Mouse (Mus musculus) gastrocnemius, postnatal 14 days (tissue): ENCODE measurements around the gene Park7. TPM values are rescaled to one million over a fixed set of nuclear protein-coding genes. Genes with fewer than 3 reads are reported as not detected.
A peak's percentile ranks its signal among the peaks of the same experiment; 100 is the strongest.
"Not testable (repeated sequence)": the region's sequence is repeated elsewhere in the genome, so short reads cannot be mapped to it uniquely, and the experiment has no call there.

ENCODE experiments used
- DNase-seq: peaks from one replicate; pipeline ENCODE4 v3.0.0; 2021; ENCODE audit warnings: mixed read lengths
- intact Hi-C: fragments of 180-260 bp; cut with DNase I; formaldehyde crosslinking; loops from one replicate; pipeline ENCODE4 v1.15.1; 2025; ENCODE audit warnings: low total_unique reads
- total RNA-seq, 2 experiments: library from RNA; stranded (reverse); gene quantifications; 2 replicates each; pipeline ENCODE4 v1.2.3; 2021

Gene Park7
- total RNA-seq, 2 experiments from 2014 or later, result 642 to 667 TPM

DNA sequence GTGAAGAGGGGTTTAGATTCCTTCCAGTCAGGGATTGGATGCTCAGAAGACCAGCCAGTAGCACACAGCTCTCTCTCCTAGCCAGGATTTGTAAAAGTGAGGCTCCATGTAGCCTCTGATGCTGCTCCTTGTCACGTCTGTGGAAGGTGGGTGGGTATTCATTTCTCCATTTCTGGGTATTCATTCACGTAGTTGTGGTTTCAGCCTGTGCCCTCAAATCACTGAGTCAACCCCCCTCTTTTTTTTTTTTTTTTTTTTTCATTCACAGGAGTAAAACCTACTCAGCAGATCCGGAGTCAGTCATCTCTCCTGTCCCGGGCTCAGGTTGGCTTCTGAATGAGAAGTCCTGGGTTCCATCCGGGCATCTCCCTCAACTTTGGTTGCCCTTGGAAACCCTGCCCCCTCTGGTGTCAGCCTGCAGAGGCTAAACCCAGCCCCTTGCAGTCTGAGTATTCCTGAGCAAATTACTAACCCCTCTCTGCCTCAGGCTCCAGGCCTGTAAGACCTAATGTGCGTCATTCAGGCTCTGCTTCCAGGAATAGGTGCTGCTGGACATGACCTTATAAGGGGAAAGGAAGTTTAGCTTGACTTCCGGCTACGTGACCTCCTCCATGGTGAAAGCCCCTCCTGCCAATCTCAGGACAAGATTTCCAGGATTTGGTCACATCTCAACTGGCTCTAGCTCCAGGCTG is 3.2 kb upstream of the Park7 start:
- DNase-seq, result no peak
- intact Hi-C loops, result no loop called here

DNA sequence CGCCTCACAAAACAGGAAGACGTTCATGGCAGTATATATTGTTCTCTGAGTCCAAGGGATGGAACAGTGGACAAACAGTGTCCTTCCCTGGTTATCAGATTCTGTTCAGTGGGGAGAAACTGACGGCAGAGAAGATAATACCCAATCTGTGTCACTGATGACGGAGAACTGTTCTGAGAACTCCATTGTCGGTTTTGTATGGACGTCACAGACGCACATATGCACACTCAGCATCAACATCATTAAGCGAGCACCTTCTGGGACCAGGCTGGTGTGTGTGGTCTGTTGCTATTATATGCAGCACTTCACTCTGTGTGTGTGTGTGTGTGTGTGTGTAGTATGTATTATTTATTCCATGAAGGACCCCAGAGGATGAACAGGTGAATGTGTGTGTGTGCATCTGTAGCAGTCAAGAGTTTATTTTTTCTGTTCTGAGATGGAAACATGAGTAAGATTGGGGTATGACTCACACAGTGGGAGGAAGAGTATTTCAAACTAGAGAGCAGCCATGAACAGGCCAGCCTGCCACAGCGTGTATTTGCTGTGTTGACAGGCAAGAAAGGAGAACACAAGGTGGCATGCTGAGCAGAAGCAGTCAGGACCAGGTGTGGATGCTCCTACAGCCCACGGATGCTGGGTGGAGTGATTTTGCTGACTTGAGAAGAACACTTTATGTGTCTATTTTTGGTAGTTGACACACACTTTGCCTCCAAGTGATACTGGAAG is 1.1 kb upstream of the Park7 start:
- DNase-seq, result no peak
- intact Hi-C loops, result no loop called here

DNA sequence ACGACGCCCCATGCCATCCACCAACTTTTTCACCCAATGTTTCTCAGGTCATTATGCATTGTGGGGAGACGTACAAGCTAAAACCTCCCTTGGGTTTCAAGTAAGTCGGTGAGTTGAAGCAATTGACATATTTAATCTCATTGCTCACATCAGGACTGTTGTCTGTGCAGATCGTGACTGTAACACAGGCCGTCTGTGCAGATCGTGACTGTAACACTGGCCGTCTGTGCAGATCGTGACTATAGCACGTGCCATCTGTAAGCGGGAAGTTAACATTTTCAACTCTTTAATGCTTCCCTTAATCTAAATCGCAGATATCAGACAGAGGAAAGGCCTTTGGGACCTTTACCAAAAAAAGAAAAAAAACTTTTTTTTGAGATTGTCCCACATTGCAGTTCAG is 494 bp downstream of the Park7 start:
- intact Hi-C loops, result no loop called here
- no peak for DNase-seq

DNA sequence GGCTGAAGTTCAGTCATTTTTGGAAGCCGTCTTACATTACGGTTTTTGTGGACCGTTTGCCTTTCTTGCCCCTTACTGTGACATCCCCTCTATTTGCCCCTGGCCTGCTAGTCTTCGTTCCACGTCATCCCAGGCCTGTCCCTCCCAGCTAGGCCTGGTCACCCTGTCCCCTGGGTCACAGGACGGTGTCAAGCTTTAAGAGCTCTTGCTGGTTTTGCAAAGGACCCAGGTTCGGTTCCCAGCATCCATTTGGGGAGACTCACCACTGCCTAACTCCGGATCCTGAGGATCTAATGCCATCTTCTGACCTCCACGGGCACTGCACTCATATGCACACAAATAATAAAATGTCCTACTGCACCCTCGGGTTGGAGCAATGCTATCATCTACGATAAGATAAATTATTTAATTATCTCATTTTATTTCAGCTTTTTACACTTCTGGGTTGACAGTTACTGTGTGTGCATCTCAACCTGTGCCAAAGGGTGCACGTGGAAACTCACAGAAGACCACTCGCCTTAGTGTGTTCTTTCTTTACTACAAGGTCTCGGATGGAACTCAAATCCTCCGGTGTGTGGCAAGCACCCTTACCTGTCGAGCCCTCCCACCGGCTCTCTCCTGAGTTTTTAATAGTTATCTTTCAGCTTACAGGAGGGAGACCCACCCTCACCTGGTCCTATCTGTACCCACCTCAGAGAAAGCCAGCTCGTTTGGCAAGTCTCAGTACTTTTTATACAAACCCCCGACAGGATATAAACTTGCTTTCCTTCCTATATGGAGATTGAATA is 3.9 kb downstream of the Park7 start:
- no peak for DNase-seq

DNA sequence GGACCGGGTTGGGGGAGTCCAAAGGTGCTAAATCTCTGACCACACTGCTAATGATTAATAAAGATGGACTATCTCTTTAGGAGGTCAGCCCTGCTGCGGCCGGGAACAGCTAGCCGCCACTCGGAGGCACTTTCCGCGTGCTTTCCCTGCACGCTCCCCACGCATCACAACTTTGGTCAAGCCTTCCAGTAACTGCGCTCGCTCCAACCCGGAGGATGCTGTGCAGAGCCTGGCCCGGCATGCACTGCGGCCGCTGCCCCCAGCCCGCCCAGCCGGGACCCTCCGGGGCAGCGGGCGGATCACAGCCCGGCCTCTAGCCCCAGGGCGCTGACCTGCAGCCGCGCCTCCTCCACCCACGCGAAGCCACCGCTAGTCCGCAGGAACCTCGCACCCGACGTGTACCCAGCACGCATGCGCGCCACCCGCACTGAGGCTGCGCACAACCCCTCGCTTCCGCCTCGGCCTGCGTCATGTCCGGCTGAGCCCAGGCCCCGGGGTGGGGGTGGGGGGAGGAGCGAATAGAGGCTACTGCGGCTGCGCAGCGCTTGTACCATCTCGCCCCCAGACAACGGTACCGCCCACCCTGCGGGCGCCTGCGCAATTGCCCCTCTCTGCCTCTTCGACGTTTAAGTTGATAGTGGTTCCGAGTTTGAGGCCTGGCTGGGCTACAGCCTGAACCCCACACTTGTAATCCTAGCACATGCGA is 4.6 kb downstream of the Park7 start:
- DNase-seq, result peak; percentile 99
- intact Hi-C loops, result no loop called here

More for the DNA sequence above, 3.9 kb downstream of the Park7 start:
- intact Hi-C loops, result no loop called here

DNA sequence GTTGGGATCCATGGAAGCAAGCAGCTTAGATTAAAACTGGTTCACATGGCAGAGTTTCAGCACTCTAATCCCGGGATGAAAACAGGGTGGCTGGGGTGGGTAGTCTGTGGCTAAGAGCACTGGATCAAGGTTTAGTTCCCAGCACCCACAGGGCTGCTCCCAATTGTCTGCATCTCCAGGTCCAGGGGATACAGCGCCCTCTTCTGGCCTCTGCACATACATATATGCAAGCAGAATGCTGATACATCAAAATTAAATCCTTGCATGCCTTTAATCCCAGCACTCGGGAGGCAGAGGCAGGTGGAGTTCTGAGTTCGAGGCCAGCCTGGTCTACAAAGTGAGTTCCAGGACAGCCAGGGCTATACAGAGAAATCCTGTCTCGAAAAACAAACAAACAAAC is 5.7 kb downstream of the Park7 start:
- DNase-seq, intact Hi-C loops: not testable (repeated sequence)

DNA sequence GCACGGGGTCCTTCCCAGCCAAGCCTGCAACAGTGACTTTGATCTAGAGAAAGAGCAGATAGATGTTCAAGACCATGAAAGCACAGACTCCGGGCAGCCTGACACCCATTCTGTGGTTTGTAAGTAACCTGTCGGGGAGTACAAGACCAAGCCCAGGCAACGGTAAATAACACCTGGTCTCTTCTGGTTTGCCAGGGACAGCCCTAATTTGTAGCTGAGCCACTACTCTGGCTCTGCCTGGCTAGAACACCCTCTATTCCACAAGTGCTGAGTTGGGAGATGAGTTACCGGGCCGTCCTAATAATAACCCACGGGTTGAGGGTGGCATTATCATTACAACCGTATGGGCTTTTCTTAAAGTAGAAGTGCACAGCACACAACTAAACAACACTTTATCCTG is 7.1 kb downstream of the Park7 start:
- no peak for DNase-seq
- intact Hi-C loops, result no loop called here

DNA sequence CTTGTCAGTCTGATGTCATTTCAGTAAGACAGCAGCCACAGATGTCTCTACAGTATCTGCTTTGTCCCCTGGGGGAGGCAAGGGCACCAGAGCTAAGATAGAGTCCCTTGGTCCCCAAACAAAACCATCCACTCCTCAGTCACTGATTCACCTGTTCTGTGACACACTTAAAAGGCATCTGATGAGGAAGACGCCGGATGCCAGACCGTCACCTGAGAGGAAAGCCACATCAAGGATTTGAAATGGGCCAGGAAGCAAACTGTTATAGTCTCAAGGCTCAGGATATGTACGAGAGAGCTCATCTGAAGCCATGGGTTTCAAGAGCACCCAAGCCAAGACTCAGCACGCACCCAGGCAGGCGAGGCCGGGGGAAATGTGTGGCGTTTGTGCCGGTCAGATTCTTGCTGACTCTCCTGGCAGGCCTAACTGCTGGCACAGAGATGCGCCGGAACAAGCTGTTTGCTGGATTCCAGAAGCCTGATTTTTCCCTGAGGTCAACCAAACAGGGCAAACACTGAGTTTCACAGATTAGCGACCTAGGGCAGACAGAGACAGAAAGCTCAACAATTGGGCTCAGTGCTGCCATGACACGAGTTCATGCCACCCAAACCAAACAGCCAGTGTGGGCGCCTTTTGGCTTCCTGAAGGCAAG is 11.0 kb downstream of the Park7 start:
- peak; percentile 52 for DNase-seq
- intact Hi-C loops, result no loop called here

DNA sequence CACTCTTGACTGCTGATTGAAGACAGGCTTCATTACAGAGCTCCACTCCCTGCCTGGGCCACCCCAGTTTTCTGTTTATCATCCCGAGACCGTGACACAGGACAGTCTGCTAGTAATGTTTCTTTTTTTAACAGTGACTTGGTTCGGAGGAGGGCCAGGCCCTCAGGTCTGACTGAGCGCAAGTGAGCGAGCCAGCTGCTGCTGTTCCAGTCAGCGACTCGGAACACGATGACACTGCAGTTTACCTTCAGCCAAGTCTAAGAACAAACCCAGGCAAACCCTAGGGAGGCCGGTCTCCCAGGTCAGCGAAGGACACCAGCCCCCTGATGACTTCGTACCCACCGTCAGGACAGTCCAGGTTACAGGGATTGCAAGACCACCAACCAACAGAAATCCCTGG is 12.2 kb downstream of the Park7 start:
- DNase-seq, result peak; percentile 61
- intact Hi-C loops, result no loop called here

DNA sequence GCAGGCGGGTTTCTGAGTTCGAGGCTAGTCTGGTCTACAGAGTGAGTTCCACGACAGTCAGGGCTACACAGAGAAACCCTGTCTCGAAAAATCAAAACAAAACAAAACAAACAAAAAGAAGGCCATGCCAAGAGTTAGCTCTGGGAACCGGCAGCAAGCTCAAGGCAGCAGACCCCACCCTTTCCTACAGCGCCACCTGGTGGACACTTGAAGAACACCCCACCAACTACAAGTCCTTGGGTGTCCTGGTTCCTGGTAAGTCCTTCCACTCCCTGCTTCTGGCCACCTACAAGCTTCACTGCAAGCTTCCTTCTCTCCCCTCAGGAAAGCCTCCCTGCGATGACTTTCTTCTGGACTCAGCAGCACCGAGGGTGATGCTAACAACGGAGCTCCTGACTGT is 12.6 kb downstream of the Park7 start:
- intact Hi-C loops, result no loop called here
- peak; percentile 82 for DNase-seq

DNA sequence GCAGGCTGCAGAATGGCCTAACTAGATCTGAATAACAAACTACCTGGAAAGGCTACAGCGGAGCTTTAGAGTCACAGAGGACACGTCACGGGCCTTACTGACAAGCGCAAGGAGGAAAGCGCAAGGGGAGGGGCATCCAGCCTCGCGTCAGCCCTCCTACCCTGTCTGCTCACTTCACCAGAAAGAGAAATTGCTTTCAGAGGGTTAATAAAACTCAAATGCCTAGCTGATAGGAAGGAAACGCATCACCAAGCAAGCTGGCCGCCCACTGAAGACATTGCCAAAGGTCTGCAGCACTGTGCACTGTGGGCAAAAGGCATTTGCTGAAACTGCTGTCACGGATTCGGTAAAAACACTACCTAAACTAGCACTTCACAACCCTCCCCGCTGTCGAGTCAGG is 13.8 kb downstream of the Park7 start:
- intact Hi-C loops, result no loop called here

DNA sequence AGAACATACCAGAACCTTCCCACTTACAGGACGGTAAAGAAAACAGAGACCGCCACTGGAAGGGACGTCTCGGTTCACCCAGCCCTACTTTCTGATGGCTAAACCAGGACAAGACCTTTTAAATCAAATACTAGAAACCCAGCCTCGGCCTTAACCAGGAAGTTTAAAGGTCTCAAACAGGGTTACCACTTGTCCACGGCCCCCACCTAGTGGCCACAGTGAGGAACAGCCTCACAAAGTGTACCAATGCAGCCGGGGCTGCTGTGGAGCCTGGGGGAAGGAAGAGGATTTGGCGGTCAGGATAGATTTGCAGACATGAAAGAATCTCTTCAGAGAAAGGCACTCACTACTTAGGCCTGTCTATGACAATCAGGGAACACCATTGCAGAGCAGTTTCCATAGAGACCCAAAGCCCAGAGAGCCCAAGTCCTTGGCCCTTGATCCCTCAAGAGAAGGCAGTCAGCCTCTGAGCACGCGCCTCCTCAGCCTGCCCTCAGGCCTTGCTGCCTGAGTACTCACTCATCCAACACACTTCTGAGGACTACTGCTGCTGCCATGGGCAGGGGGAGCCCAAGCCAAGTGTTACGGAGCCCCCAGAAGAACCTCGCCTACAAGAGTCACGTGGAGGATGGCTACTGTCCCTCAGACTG is 15.4 kb downstream of the Park7 start:
- peak; percentile 79 for DNase-seq
- intact Hi-C loops, result loop anchor here (2.0 to 5.0 kb wide), 2 partner anchors 47 to 242 kb away; partner anchors contain the start of gene Errfi1

More for the DNA sequence above, 13.8 kb downstream of the Park7 start:
- no peak for DNase-seq

DNA sequence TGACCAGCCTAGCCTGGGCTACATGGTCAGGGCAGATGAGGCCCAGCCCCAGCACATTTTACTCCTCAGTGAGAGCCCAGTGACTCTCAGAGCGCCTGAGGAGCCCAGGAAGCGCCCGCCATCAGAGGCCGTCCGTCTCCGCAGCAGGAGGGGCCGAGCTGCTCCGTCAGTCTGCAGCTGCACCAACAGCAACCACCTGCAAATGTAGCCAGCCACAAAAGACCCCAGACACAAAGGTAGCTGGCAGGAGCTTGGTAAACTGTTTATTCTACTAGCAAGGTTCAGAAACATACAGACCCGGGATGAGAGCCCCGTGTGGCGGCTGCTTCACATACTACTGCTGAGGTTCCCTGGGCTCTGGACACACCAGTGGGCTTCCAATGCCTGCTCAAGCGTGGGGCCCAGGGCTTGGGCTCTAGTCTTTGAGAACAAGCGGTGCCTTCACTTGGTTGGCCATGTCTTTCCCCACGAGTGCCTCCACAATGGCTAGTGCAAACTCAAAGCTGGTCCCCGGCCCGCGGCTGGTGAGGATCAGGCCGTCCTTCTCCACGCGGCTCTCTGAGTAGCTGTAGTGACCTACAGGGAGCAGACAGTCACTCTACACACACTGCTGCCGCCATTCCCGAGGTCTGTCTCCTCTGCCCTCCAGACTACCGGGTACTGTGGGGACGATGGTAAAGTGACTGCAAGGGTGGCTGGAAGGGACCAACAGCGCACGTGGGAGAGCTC is 17.2 kb downstream of the Park7 start:
- intact Hi-C loops, result loop anchor here (5.0 kb wide), 1 partner anchor 45 kb away; the partner anchor contains the start of gene Errfi1
- DNase-seq, result no peak

DNA sequence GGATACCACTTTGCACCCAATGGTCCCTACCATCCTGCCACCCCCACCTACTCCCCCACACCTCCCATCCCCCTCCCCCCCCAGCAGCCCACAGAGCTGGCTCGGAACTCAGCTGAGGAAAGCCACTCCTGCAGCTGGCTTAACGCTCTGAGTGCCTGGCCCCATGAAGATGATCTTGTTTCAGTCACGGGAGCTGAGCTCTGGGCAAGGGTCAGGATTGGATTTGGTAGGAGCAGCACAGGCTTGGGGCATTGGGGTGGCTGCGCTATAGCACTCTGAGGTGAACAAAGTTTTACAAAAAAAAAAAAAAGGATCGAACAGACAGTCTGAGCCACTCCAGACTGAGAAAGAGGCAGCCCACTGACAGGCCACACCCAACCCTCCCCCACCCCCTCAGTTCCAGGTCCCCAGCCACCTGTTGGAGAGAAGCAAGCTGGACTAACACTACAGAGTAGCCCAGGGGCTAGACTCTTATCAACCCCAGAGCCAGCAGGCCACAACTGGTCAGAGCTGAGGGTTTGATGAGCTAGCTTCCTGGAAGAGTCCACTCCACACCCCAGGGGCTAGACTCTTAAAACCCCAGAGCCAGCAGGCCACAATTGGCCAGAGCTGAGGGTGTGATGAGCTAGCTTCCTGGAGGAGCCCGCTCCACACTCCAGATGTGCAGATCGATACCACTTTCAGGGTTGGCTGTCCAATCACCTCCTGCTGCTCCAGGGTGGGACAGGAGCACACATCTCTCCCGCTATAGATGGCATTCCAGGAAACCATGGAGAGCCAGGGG is 19.3 kb downstream of the Park7 start:
- intact Hi-C loops, result loop anchor here (5.0 kb wide), 1 partner anchor 43 kb away; the partner anchor contains the start of gene Errfi1
- DNase-seq, result no peak

DNA sequence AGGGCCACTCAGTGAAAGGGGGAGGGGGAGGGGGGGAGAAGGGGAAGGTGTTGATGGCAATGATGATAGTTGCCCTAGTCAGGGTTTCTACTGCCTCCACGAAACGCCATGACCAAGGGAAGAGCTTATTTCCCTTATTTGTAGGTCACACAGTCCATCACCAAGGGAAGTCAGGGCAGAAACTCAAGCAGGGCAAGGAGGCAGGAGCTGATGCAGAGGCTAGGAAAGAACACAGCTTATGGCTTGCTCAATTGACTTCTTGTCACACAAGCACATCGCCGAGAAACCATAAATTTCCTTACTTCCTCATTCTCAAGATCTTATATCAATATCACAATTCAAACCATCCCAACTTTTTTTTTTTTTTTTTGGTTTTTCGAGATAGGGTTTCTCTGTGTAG is 22.9 kb downstream of the Park7 start:
- DNase-seq, result peak; percentile 1
- intact Hi-C loops, result no loop called here

DNA sequence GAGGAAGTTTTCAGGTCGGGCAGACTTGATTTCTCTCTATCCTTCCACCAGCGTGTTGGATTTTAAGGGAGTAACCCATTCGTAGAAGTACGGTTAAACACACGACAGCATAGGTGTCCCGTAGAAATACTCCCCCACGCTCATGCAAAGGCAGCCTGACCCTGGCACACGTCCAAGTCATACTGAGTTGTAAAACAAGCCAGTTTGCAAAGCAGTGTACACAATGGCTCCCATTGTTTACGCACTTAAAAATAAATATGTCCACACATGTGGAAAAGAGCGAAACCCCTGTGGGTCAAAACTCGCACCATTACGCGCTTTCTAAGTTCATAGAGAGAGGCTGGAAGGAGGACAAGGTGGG is 24.3 kb downstream of the Park7 start:
- intact Hi-C loops, result no loop called here
- DNase-seq, result peak; percentile 26

DNA sequence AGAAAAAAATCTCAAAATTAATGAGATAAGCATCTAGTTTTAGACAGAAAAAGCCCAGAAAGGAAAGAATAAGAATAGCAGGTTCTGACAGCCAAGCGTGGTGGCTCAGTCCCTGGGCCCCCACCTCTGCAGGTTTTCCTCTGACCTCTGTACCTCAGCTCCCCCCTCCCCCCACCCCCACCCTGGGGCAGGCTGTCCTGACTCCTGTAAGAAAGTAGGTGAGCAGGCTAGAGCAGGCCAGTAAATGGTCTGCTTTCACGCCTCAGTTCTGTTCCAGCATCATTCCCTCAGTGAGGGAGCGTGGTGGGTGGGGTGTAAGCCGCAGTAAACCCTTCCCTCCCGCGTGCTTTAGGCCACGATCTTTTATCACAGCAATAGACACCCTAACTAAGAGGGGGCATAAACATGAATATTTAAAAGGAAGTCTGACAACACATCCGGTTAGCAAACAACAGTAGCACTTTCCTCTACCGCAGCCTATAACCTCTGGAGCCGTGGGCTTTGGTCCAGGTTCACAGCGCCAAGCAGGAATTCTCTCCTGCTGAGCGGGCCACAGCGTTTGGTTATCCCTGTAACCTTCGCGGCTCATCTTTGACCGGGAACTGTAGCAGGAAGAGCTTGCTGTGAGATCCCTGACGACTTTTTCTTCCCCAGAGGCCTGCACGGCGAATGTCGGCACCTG is 24.8 kb downstream of the Park7 start:
- intact Hi-C loops, result no loop called here
- peak; percentile 7 for DNase-seq
